Mouse (Mus musculus) MN1 (cell line): ENCODE measurements around the gene Homer1.

Source experiments
- DNase-seq: peaks from one replicate; pipeline ENCODE4 v3.0.0-alpha.2; 2016; ENCODE audit warnings: low spot score

Homer1 gene

DNA sequence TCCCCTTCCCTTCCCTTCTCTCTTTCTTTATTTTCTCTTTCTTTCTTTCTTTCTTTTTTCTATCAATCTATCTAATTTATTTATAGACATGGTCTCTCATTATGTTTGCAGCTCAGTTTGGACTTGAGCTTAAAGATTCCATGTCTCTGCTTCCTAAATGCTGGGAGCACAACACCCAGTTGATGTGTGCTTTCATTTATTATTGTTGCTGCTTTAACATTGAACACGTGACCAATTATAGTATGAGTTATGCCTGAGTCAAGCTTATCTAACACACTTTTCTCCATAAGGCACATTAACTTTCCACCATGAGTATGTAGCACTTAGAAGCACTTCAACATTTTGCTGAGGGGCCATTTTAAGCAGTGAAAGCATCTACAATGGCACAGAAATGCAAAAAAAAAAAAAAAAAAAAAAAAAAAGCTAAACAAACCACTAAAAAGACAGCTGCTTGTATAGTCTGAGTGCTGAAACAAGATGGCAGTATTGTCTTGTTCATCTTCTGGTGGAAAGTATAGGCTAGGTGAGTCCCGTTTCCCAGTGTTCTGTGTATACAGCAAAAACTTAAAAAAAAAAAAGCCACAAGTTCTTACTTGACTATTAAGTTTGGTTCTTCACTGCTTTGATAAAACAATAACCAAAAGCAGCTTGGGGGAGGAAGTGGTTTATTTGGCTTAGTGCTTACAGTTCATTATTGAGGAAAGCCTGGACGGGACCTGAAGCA is 41.3 kb downstream of the Homer1 start:
- no peak for DNase-seq

- DNase-seq: no peak
Observed at GRCm38 (mm10) chr13:93342641-93343040, 43.2 kb downstream of the Homer1 start.

GRCm38 (mm10) chr13:93344395-93344794 is 45.0 kb downstream of the Homer1 start:
- no peak for DNase-seq

DNA sequence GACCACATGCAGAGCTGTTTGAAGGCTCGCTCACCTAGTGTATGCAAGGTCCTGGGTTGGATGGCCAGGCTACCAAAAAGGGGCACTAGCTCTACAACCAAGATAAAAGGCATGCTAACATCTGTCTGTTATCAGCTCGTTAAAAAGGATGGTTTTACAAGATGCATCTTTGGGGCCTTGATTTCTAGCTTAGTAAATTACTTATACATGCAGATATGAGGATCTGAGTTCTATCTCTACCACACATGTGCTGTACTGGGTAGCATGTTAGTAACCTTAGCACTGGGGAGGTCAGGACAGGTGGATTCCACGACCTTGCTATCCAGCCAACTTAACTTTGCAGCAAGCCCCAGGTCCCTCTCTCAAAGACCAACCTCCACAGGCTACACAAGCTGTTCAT is 46.4 kb downstream of the Homer1 start:
- DNase-seq: no peak

- no peak for DNase-seq
Observed at GRCm38 (mm10) chr13:93352030-93352429, 52.6 kb downstream of the Homer1 start.

DNA sequence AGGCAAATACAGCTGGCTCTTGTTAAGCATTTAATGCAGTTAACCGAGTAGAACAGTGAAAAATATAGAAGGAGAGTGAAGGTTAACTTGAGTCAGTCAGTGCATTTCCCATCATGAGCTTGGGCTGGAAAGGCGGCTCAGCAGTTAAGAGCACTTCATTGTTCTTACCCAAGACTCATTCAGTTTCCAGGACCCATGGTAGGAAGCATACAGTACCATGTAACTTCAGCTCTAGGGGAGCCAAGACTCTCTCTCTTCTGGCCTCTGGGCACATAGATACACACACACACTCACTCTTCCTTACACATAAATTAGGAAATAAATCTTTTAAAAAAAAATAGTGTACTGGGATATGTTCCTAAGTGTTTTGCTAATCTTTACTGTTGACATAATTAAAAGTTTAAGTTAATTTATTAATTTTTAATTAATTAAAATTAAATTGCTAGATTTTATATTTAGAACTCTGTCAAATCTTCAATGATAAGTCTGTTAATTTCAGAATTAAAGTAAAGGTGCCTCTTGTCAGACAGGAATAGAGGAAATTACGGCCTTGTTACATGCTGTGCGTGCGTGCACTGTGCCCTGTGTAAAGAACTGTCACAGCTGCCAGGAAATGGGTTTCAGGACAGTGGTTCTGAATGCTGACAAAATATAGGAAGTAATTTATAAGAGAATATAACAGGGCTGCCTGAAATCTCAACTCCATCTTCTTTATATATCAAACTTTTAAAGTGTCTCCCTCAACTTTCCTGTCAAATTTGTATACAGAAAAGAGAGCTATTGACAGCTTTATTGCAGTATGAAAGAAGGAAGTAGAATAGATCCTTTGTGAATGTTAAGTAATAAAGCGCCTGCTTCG is 55.2 kb downstream of the Homer1 start:
- DNase-seq: no peak

DNA sequence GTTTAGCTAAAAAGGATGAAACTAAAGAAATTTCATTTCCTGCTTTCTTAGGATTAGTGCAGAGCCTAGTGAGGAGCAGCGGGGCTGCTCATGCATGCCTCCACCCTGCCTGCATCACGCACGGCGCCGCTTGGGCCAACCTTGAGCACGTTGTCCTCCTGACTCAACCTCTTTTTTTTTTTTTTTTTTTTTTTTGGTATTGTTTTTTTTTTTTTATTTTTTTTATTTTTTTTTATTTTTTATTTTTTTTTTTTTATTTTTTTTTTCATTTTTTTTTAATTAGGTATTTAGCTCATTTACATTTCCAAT is 55.8 kb downstream of the Homer1 start:
- DNase-seq: no peak

GRCm38 (mm10) chr13:93358522-93358921 is 59.1 kb downstream of the Homer1 start:
- no peak for DNase-seq

- no peak for DNase-seq
Observed at GRCm38 (mm10) chr13:93367555-93367954, 68.1 kb downstream of the Homer1 start.

DNA sequence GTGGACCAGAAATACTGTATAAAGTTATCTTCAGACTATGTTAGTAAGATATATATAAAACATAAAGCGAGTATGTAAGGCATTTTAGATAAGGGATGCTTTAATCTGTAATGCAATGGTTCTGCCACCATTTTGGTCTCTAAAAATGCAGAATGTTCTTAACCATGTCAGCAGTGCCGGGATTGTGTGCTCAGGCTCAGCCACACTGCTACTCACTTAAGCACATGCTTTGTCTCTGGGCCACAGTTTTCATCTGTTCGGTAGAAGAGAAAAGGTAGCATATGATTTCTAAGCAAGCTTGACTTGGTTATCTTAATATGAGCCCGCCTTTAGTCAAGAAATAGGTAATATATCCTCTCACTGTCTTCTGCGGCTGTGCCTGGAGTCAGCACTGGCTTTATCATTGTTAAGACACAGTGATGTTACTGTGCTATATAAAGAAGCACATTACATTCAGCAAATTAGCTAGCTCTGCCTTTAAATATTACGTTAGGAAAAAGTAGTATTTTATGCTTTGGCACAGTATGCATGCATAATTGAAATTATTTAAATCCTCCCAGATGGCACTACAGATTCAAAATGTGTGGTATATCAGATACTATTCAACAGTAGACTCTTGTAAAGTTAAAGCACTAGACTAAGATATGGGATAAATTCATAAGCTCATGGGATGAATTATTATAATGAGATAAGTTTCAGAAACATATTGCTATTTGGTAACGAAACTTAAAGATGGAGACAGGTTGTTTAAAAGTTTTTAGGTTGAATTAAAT is 69.6 kb downstream of the Homer1 start:
- no peak for DNase-seq

DNA sequence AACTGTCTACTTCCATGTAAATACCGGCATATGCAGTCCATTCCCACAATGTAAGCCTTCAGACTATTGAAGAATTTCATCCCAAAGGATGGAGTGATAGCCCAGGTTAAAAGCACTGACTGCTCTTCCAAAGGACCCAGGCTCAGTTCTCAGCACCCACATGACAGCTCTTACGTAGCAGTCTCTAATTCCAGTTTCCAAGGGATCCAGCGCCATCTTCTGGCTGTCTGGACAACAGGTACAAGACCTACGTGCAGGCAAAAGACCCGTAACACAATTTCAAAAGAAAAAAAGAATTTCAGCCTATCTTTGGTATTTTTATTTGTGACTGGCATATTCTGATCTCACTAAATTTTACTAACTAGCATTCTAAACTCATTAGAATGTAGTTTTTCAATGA is 75.0 kb downstream of the Homer1 start:
- no peak for DNase-seq

DNA sequence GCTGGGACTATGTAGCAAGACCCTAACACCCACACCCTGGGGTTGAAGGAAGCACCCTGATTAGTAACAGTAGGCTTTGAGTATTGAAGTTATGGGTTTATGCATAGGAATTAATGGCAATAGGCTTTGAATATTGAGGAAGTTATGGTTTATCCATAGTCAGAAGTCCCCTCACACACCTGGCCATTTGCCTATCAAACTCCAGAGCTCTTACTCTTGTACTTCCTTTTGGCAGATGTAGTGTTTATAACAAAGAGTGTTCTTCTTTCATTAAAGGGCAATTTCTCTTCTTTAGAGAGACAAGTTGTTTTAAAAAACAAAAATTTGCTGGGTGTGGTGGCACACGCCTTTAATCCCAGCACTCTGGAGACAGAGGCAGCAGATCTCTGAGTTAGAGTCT is 79.1 kb downstream of the Homer1 start:
- no peak for DNase-seq

GRCm38 (mm10) chr13:93380399-93381063 is 81.1 kb downstream of the Homer1 start:
- DNase-seq: no peak

- no peak for DNase-seq
Observed at GRCm38 (mm10) chr13:93381301-93381700, 81.9 kb downstream of the Homer1 start.

DNA sequence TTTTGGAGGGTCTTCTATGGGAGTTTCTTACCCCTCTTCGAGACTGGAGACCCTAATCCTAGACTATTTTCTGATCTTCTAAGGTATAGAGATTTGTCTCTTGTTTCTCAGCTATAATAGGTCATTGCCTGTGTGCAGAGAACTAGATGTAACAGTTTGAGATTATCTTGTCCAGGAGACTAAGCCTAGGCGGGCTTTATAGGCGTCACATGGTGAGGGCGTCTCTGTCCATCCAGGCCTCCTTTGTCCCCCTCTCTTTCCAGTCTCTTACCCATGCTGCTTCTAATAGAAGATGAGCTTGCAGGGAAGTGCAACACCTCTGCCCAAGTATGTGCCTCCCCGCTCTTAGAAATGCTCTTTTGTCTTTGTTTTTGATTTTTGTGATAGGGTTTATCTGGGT is 83.7 kb downstream of the Homer1 start:
- DNase-seq: no peak

DNA sequence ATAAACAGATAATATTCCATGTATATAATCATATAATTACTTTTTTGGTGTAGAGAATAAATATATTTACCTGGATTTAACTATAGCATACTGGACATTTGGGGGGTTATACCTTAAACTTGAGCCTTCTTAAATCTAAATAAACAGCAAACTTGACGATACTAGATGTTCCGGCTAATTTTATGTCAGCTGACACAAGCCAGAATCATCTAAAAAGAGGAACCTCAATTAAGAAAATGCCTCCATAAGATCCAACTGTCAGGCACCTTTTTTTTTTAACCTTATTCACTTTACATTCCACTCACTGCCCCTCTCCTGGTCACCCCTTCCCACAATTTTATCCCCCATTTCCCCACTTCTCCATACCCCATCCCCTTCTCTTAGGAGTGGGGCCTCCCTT is 84.2 kb downstream of the Homer1 start:
- no peak for DNase-seq

DNA sequence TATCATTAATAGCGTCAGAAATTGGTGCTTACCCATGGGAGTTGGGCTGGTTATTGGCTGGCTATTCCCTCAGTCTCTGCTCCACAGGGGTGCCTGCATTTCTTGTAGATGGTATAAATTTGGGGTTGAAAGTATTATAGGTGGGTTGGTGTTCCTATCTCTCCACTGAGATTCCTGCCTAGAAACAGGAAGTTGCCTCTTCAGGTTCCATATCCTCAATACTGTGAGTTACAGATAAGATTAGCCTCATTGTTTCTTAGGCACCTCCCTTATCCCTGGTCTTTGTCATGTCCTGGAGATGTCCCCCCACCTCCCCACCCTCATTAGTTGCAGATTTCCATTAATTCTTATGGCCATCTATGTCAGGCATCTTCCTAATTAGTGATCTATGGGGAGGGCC is 85.0 kb downstream of the Homer1 start:
- no peak for DNase-seq

GRCm38 (mm10) chr13:93385147-93385546 is 85.7 kb downstream of the Homer1 start:
- no peak for DNase-seq

DNA sequence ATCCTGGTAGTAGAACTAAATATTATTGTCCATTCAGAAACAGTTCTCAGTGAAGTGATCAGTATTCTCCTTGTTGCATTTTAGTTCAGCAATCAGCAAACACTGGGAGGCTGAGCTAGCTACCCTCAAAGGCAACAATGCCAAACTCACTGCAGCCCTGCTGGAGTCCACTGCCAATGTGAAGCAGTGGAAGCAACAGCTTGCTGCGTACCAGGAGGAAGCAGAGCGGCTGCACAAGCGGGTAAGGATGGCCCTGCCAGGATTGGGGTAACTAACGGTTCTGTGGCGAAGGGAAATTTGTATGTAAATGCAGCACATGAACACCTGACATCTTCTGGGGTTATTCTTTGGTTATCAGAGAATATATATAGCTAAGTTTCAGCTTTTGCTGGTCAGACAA is 88.0 kb downstream of the Homer1 start:
- DNase-seq: no peak

- no peak for DNase-seq
Observed at GRCm38 (mm10) chr13:93388594-93389241, 89.3 kb downstream of the Homer1 start.

GRCm38 (mm10) chr13:93389242-93389625 is 89.8 kb downstream of the Homer1 start:
- no peak for DNase-seq

GRCm38 (mm10) chr13:93399710-93400216 is 100.3 kb downstream of the Homer1 start:
- no peak for DNase-seq
